Mouse (Mus musculus) neural tube, embryonic 10.5 days (tissue): ENCODE results near the gene Vmn2r44.
"Not testable (repeated sequence)": the region's sequence is repeated elsewhere in the genome, so short reads cannot be mapped to it uniquely, and the experiment has no call there.

Experiments
- DNase-seq: peaks from one replicate; pipeline ENCODE4 v3.0.0-alpha.2; 2017; ENCODE audit warnings: low spot score; ENCODE audit errors: extremely low spot score

Vmn2r44 gene

GRCm38 (mm10) chr7:8383233-8383632 is at the start of gene Vmn2r44:
Vmn2r44 (minus strand) TSS chr7:8383333.
- DNase-seq = not testable (repeated sequence)

GRCm38 (mm10) chr7:8357879-8358278 is 25.3 kb downstream of the Vmn2r44 start:
- DNase-seq = not testable (repeated sequence)
